Mouse (Mus musculus) lung, postnatal 10 days (tissue): ENCODE measurements at regions not wholly inside any gene's neighbourhood (a gene's known extent, or its start where the extent isn't known, plus 50 kb on each side); places are given as distances from the start of the nearest gene placed in this dataset.
"Not testable (repeated sequence)": the region's sequence is repeated elsewhere in the genome, so short reads cannot be mapped to it uniquely, and the experiment has no call there.

Experiments
- DNase-seq: peaks from one replicate; pipeline ENCODE4 v3.0.0; 2021

- peak; percentile 73 for DNase-seq
Observed at GRCm38 (mm10) chr10:111354607-111355006, 56.1 kb downstream of the Bbs10 start.

DNA sequence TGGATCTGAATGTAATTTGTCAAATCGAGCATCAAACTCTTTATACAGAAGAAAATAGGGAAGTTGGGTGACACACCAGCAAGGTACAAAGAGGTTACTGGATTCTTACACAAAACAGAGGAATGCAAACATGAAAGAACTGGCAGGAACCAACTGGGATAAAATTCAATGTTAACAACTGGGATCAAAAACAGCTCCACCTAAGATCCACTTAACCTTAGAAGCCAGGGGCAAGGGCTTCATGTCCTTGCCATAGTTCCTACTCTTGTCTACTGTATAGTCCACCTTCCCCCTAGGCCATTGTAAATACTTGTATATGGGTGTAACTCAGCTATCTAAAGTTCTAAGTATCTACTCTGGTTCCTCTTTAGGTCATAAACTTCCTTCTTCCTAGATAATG lies 59.9 kb downstream of the Bbs10 start:
- not testable (repeated sequence) for DNase-seq

- no peak for DNase-seq
Observed at GRCm38 (mm10) chr10:111361749-111362435, 63.4 kb downstream of the Bbs10 start.

DNA sequence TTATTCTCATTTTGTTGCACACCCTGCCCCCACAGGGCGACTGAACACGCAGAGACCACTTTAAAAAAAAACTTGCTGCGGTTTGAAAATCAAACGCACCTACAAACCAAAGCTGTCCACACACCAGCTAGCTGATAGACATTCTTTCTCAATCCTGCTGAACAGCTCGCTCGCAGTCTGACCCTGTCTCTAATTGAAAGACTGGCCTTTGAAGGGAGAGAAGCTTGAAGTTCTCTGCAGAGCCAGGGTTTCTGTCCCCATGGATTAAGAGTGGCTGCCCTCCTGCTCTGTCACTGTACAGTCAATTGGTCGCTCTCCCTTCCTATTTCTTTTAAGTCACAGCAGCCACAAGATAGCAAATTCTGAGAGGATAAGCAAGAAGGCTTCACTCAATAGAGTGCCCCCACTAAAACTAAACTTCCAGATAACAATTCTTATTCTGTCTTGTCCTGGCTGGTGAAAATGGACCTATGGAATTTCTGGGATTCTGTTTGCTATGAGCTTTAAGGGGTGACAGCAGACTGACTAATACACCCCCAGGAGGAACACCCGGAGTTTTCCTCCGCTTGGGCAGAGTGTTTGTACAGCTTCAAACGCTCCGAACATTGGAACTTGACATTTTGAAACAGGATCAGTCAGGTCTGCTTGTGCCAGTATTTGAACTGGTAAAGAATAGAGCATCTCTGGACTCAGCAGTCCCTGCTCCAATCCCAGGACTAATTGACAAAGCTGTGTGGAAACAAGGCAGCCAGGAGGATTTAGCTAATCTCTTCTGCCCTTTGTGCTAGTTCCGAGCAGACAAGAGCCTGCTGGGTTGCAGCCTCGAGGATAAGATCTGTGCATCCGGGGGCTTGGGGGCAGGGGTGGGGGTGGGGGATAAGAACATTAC lies 65.5 kb downstream of the Bbs10 start:
- no peak for DNase-seq

DNA sequence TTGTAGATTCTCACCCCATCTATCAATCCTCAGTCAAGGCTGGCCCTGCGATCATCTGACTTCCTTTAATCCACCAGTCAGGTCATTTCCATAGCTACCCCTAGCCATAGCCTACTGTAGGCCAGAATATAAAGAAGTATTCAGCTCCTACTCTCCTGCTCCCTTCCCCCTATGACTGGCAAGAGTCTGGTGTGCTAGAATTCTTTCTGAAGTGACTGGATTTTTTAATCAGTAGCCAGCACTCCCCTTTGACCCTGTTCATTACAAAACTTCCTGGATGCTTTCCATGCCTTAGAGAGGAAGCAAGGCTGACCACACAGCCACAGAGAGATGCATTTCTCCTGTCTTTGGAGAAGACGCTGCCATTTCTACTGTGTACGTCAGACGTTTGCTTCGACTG lies 66.5 kb downstream of the Bbs10 start:
- peak; percentile 75 for DNase-seq

DNA sequence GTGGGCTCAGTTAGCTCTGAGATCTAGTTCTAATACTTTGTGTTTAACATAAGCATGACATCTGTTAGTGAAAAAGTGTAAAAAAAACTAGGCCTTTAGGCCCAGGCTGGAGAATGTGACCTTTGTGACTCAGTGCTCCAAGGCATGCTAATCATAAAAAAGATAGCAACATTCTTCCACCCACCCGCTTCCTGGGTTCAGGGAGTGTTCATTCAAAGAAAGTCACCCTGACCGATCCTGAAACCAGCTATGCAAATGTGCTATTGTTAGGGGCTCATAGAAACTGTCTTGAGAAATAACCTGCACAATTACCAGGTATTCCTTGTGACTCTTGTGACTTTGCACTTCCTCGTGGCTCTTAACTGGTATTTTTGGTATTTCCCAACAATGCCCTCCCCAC lies 70.6 kb downstream of the Bbs10 start:
- DNase-seq = not testable (repeated sequence)

- peak; percentile 17 for DNase-seq
Observed at GRCm38 (mm10) chr10:111378047-111378618, 79.7 kb downstream of the Bbs10 start.

GRCm38 (mm10) chr10:111381689-111382088 lies 83.2 kb downstream of the Bbs10 start:
- DNase-seq = peak; percentile 36

DNA sequence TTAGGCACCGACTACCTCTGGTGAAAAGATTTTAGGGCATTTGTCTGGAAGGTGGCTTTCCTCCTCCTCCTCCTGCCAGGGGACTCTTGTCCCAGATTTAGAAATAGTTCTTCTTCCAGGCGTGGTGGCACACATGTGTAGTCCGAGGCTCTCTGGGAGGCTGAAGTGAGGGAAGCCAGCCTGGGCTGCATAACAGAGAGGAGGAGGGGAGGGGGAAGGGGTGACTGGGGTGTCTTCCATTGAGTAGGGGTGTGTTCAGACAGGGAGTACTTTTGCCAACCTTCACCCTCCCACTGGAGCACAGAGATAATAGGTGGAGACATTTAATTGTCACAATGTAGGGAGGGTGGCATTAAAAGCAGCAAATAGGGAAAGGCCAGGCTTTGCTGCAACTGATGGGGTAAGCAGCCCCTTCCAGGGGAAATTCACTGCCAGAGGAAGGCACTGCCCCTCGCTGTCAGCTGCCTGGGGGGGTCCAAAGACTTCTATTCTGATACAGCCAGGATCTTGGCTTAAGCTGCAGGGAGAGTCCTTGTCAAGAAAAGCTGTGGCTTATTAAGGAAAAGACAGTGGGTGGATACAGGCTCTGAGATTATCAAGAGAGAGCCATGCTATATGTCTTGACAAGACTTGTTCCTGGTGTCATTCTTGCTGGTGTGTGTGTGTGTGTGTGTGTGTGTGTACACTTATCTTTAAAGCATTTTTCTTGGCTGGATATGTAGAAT lies 83.9 kb downstream of the Bbs10 start:
- peak; percentile 14 for DNase-seq

GRCm38 (mm10) chr10:111385561-111385960 lies 87.1 kb downstream of the Bbs10 start:
- no peak for DNase-seq

DNA sequence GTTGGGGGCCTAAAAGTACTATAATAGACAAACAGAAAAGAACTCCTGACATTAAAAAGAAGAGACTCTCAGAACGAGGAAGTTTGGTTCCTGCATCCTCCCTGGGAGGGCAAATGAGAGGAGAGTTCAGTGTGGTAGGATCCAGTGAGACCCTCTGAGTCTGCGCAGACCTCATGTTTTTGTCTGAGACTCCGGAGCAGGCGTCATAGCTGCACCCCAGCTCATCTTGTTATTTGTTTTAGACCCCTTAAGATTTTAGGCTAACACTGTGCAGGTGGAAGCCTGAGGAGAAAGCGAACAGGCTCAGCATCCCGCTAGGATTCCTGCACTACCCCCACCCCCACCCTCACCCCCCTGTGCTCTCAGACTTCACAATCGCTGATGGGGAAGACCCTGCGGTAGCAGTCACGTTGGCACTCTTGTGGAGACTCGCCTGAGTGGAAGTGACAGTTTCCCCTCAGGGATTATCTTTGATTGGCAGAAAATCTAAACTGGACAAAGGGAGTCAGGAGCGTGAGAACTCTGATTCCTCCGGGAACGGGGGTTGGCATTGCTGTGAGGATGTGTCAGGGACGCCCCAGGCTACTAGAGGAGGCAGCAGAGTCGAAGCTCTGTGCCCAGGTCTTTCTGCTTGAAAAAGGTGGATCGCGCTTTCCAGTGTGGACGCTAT lies 85.0 kb upstream of the Nap1l1 start:
- no peak for DNase-seq

DNA sequence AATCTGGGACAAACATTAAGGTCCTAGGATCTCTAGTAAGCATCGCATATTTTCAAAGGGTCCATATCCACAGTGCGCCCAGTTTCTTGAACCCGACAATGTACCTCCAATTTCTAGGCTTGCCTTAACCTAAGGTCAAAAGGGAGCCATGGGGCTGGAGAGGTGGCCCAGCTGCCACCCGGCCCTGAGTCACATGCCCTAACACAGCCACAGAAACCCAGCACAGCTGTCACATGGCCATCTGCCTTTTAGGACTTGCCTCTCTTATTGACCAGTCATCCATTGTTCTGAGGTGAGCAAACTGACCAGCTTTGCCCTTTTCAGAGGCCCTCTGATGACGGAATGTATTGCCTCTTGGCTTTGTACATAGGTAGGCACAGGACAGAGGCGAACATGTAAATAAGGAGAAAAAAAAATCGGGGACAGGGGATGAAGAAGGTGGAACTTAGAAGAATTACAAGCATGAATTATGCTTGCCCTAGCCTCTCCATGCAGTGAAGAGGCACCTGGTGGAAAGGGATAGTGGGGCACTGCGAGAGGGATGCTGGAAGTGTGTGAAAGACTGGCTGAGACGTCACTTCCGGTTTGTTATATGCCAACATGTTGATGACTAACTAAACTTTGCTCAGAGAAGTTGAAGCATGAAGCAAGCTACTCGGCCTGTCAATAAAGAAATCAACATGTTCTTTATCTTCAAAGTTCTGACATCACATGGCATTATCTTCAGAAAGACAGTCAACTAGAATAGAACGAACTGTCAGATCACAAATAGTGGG lies 84.3 kb upstream of the Nap1l1 start:
- no peak for DNase-seq

- peak; percentile 91 for DNase-seq
Observed at GRCm38 (mm10) chr10:111389890-111390289, 83.1 kb upstream of the Nap1l1 start.

DNA sequence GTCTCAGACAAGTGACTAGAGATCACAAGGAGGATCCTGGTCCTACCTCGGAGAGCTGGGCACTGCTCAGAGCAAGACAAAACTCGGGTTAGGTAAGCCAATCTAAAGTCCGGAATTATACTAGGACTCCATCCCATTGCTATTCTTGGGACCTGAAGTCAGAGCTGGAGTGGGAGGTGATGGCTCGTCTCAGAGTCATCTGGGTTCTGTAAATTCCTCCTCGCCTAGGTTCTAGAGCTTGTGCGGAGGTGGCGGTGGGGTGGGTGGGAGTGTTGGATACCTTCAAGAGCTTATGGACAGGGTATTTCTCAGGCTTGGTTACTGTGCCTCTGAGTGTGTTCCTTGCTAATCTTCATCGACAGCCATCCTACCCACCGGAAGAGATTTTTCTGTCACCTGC lies 78.6 kb upstream of the Nap1l1 start:
- no peak for DNase-seq

DNA sequence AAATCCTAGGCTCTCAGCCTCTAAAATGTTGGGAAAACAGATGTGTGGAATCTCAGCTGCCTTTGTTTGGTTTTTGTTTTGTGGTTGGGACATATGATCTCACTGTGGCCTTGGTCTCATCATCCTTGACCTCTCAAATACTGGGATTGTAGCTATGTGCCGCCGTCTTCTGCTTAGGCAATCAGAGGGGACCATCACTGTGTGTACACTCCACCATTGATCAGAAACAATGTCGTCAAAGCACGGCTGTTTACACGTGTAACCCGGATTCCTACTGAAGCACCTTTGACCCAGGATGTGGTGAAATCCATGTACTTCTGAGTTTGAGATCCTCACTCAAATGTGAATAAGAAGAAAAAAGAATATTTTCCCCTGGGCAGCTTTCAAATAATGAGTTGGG lies 68.0 kb upstream of the Nap1l1 start:
- no peak for DNase-seq

- no peak for DNase-seq
Observed at GRCm38 (mm10) chr10:111408887-111409286, 64.1 kb upstream of the Nap1l1 start.

DNA sequence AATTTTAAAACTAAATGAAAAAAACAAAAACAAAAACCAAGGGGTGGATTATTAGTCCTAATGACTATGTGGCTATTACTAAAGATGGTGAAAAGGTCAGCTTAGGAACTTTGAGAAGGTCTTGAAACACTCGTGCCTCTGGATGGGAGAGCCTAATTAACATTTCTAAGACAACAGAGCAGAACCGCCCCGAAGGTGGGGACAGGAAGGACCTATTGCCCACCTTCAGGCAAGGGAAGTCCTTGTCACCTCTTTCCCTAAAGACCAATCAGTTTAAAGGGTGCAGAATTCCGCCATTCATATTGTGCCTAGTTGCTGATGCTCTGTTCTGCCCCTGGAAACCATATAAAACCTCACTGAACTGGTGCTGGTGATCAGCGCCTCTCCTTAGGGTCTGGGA lies 63.5 kb upstream of the Nap1l1 start:
- DNase-seq = no peak

DNA sequence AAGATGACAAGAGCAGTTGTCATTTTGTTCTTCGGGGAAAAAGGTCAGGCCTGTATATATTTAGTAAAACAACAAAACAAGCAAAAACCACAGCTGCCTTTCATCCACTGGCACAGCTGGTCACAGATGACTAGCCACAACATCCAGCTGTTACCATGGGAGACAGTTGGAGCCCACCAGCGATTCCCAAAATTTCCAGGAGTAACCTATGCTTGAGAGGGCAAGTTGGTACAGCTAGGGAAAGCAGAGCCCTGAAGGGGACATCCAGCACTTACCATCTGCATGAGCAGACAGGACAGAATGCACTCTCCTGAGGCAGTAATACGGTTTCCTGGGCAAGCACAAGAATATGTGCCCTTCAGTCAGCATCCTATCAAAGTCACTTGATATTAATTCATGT lies 62.9 kb upstream of the Nap1l1 start:
- DNase-seq = peak; percentile 65

- DNase-seq = no peak
Observed at GRCm38 (mm10) chr10:111411533-111411932, 61.5 kb upstream of the Nap1l1 start.

DNA sequence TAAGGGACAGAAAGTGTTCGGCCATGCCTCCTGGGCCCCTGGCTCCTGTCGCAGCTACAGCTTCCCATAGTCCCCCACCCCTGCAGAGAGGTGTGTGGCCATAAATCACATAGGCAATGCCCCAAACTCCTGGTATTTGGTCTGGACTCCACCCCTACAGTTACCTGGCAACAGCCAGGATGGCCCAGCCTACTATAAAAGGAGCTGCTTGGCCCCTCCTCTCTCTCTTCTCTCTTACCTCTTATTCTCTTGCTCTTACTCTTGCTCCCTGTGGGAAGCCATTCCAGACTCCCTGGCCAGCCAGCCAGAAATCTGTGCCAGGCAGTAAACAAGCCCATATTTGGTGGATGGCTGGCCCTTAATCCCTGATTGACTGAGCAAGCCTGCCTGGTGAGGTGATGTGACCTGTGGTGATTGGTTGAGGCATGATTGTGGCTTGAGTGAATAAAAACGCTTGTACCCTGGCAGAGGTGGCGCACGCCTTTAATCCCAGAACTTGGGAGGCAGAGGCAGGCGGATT lies 56.4 kb upstream of the Nap1l1 start:
- DNase-seq = peak; percentile 39

GRCm38 (mm10) chr10:111419375-111420194 lies 53.4 kb upstream of the Nap1l1 start:
- no peak for DNase-seq
